Mouse (Mus musculus) megakaryocyte, embryonic 14.5 days (primary cell): ENCODE data around the gene Avil. TPM values are rescaled to one million over a fixed set of nuclear protein-coding genes. Genes with fewer than 3 reads are reported as not detected.

Source experiments
- H3K27me3 ChIP-seq: replicated peaks from 2 replicates; pipeline ENCODE3; 2012; ENCODE audit warnings: inconsistent platforms
- H3K36me3 ChIP-seq: replicated peaks from 2 replicates; pipeline ENCODE3; 2012; ENCODE audit warnings: low read length, inconsistent platforms, mixed read lengths
- H3K4me1 ChIP-seq: 2 replicates; pipeline ENCODE4 v1.6.1; 2012; ENCODE audit warnings: inconsistent platforms
- H3K4me3 ChIP-seq: replicated peaks from 2 replicates; pipeline ENCODE3; 2012; ENCODE audit warnings: moderate library complexity, mild to moderate bottlenecking, inconsistent platforms
- H3K9me3 ChIP-seq: 2 replicates; pipeline ENCODE4 v1.6.1; 2012; ENCODE audit warnings: inconsistent platforms
- FLI1 ChIP-seq: IDR thresholded peaks from 2 replicates; pipeline ENCODE4 v1.6.1; 2012; ENCODE audit warnings: low read length, inconsistent platforms, mixed read lengths
- GATA1 ChIP-seq: IDR thresholded peaks from 3 replicates; pipeline ENCODE4 v1.6.1; 2012; ENCODE audit warnings: mixed read lengths, low read length, inconsistent platforms, borderline replicate concordance
- polyA plus RNA-seq: library from polyadenylated mRNA; stranded (reverse); fragments of >175 nt; gene quantifications from 2 replicates; pipeline ENCODE4 v1.2.3, GENCODE M21; 2012; ENCODE audit warnings: low replicate concordance; ENCODE audit not compliant: insufficient read depth

Avil gene
- polyA plus RNA-seq: 0.70 TPM in 1 of 2 replicates, not detected in the other

DNA sequence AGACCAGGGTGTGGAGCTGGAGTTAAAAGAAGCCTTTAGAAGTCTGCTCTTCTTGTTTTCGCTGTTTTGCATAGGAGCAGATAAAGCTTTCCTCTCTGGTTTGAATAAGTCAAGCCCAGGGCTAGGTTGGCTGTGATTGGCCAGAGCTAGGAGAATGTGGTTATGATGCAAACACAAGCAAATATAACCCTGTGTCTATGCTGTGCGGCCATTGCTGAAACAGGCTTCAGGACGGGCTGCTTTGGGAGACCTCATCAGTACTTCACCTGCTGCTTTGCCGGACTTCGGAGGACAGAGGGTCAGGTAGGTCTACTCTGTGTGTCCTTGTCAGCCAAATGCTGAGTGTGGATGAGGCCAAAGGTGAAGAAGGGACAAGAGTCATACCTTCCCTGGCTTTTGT lies at the start of gene Avil:
Avil (plus strand) TSS at position 181 of the 400 bp plus-strand sequence.
- H3K36me3 ChIP-seq: peaks cover 45% of the 10 kb centered on the region
- H3K4me1 ChIP-seq: peaks cover 61% of the 10 kb centered on the region
- no peak within 1 kb of the TSS for H3K4me3 ChIP-seq
- TF ChIP-seq FLI1: no peak
- TF ChIP-seq GATA1: no peak
- H3K9me3 ChIP-seq: no peaks in the 10 kb centered on the region
- peaks cover 16% of the 10 kb centered on the region for H3K27me3 ChIP-seq

DNA sequence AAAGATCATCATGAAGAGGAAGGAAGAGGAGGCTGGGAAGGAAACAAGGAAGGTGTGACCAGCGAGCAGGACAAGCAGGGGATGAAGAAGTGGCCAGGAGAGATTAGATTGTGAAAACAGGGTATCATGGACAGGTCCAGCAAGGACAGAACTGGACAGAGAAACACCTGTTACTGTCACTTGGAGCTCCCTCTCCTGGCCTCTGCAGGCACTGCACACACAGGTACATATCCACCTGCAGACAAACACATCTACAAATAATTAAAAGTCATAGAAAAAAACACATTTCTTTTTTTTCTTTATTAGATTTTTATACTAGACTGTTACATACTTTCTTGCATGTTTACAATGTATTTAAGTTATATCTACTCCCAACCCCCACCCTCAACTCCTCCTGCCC lies 48.1 kb upstream of the Avil start:
- TF ChIP-seq GATA1: no peak
- no peak for TF ChIP-seq FLI1
- H3K4me3 ChIP-seq: no peak overlapping the region
- H3K9me3 ChIP-seq: peaks cover 4% of the 10 kb centered on the region
- peaks cover 24% of the 10 kb centered on the region for H3K27me3 ChIP-seq
- H3K36me3 ChIP-seq: no peaks in the 10 kb centered on the region
- peaks cover 2% of the 10 kb centered on the region for H3K4me1 ChIP-seq

DNA sequence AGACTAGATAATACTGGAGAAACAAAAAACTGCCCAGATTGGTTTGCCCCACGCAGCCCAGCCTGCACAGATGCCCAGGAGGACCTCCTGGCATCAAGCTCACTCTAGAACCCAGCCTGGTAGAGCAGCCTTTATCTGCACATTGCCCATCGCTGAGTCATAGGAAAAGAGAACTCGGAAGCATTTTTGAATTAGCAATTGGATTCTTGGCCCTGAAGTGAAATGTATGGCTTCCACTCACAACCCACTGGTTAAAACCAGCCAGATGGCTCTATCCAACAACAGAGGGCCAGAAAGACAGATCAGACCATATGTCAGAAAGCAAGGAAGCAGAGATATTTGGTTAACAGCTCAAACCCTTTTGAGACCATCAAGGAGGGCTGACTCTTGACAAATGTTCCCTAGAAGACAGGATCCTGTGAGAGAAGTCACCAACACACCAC lies 47.5 kb upstream of the Avil start:
- Histone ChIP-seq H3K27me3 (peaks cover 30% of the 10 kb centered on the region), H3K9me3 (peaks cover 4% of the 10 kb centered on the region), H3K4me3 (no peak overlapping the region), H3K36me3 (no peaks in the 10 kb centered on the region), H3K4me1 (peaks cover 6% of the 10 kb centered on the region)
- TF ChIP-seq GATA1: no peak
- no peak for TF ChIP-seq FLI1

DNA sequence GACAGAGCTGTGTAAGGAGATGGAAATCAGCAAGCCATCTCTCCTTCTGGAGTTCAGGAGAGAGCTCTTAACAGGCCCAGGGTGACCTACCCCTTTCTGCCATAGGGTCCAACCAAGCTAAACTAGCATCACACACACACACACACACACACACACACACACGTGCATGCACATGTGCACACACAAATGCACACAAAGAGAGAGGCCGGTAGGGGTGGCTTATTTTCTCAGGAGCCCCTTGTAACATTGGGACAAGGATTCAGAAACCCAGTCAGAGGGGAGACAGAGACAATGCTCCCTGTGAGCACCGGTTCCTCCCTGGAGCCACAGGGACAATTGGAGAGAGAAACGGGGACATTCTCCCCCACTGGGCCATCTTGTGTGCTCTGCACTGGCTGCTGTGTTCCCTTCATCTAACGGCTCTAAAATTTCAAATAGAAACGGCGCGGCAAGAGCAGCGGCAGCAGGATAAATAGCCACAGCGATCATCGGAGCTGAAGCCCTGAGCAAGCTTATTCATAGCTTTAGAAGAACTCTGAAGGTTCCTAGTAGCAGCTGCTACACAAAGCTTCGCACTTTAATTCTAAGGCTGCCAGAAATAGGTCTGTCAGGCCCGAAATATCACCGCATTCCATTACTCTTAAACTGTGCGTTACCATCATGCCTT lies 43.7 kb upstream of the Avil start:
- Histone ChIP-seq H3K36me3 (no peaks in the 10 kb centered on the region), H3K27me3 (peaks cover 47% of the 10 kb centered on the region), H3K4me1 (peaks cover 11% of the 10 kb centered on the region), H3K4me3 (no peak overlapping the region), H3K9me3 (peaks cover 10% of the 10 kb centered on the region)
- TF ChIP-seq FLI1: no peak
- TF ChIP-seq GATA1: no peak

DNA sequence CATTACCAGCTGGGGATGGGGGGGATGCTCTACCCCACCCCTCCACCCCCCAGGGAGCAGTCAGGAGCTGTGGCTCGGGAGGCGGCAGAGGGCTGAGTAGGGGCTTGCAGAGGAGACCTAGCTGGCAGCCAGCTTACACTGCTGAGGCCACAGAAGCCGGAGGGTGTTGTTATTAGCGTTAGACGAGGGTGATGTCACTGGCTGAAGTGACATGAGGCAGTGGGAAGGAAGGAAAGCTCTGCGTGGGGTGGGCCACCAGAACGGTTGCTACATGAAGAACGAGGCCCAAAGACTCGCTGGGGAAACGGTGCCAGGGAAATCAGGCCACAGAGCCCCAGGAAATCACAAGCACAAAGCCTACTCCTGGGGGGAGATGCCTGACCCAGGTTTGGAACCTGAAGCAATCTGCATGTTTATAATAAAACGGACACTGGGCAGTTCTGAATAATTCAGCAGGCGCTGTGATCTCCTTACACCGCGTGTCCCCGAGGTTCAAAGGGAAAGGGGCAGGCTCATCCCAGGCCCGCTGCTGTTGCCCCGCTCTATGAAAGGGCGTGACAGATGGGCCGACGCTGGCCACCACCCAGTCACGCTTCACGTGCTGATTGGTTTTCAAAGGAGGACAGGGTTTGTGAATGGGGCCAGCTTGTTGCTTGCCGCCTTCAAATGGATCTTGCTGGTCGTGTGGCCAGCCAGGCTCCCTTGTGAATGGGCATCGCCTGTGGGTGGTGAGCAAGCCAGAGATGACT lies 43.0 kb upstream of the Avil start:
- TF ChIP-seq GATA1 (no peak), FLI1 (no peak)
- peaks cover 53% of the 10 kb centered on the region for H3K27me3 ChIP-seq
- H3K36me3 ChIP-seq: no peaks in the 10 kb centered on the region
- no peak overlapping the region for H3K4me3 ChIP-seq
- peaks cover 7% of the 10 kb centered on the region for H3K9me3 ChIP-seq
- H3K4me1 ChIP-seq: peaks cover 15% of the 10 kb centered on the region

DNA sequence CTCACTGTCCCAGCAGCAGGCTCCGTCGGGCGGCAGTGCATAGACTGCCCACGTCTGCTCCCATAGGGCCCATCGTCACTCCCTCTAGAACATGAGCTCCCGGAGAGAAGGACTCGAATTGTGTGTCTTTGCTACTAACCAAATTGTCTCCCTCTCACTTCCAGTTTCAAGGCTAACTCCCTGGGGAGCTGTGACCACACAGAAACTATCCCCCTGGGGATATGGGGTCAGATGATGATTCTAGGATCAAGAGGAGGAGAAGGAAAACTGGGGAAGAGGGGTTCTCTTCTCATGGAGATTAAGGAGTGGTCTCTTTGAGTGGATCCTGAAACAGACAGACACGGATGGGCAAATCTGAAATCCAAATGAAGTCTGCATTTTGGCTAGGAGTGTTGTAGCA lies 40.0 kb upstream of the Avil start:
- Histone ChIP-seq H3K36me3 (no peaks in the 10 kb centered on the region), H3K27me3 (peaks cover 58% of the 10 kb centered on the region), H3K4me3 (no peak overlapping the region), H3K4me1 (peaks cover 15% of the 10 kb centered on the region), H3K9me3 (peaks cover 7% of the 10 kb centered on the region)
- TF ChIP-seq GATA1: no peak
- no peak for TF ChIP-seq FLI1

DNA sequence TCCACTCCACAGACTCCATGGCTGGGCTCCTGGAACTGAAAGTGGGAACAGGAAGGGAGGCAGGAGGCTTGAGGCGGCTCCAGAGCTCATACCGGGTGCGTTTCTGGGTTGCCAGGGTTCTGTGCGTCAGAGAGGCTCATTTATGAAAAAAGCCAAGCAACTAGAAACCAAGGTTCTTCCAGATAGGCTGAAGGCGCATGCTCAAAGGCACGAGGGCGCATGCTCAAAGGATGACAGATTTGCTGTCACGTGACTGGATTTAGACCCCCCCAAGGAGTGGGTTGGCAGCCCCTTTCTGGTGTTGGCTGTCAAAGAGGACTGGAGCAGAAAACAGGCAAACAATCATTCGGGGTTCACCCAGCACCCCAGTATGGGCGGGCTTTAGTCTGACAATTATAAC lies 38.8 kb upstream of the Avil start:
- Histone ChIP-seq H3K4me3 (no peak overlapping the region), H3K4me1 (peaks cover 20% of the 10 kb centered on the region), H3K9me3 (peaks cover 7% of the 10 kb centered on the region), H3K27me3 (peaks cover 49% of the 10 kb centered on the region), H3K36me3 (no peaks in the 10 kb centered on the region)
- TF ChIP-seq FLI1 (no peak), GATA1 (no peak)

DNA sequence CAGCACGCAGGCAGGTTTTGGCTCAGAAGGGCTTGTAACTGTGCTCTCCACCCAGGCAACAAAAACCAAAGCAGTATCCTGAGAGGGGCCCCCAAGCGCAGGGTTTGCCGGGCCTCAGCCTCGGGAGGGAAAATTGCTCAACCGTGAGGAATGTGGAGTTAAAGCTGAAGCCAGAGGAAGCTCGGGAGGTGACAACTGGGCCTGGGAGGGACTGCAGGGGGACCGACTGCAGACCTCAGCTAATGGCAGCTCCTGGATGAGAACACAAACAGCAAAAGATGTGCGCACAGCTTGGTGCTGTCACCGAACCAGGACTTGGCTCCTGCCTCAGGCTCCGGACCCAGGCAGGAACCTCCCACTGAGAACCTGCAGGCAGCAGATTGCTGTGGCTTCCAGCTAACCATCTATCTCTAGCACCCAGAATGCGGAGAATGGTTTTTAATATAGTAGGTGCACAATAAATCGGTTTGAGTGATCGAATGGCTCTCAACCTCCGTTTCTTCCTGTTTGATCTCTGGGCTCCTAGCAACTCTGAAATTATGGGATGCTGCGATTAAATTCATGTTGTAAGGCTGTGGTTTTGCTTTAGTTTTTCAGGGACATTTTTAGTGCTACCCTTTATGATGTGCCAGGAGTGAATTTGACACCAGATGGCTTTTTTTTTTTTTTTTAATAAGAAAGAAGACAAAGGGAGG lies 38.1 kb upstream of the Avil start:
- H3K27me3 ChIP-seq: peaks cover 43% of the 10 kb centered on the region
- H3K4me1 ChIP-seq: peaks cover 24% of the 10 kb centered on the region
- H3K9me3 ChIP-seq: peaks cover 7% of the 10 kb centered on the region
- H3K36me3 ChIP-seq: no peaks in the 10 kb centered on the region
- no peak for TF ChIP-seq GATA1
- no peak for TF ChIP-seq FLI1
- no peak overlapping the region for H3K4me3 ChIP-seq

DNA sequence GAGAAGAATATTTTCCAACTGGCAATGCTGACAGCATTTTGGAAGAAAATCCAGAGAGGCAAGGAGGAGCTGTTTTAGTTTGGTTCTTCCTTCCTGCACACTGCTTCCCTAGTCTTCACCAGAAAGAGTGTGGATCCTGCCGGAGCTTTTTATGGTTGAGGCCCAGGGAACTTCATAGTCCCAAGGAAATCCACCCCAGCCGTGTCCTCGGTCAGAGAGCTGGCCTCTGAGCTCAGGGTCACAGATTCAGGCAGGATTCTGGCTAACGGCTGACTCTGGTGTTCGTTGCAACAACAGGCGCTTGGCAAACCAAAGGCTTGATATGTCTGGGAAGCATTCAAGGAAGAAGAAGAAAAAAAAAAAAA lies 37.6 kb upstream of the Avil start:
- H3K4me1 ChIP-seq: peaks cover 21% of the 10 kb centered on the region
- TF ChIP-seq FLI1: no peak
- no peak for TF ChIP-seq GATA1
- no peaks in the 10 kb centered on the region for H3K36me3 ChIP-seq
- peaks cover 7% of the 10 kb centered on the region for H3K9me3 ChIP-seq
- no peak overlapping the region for H3K4me3 ChIP-seq
- peaks cover 38% of the 10 kb centered on the region for H3K27me3 ChIP-seq

DNA sequence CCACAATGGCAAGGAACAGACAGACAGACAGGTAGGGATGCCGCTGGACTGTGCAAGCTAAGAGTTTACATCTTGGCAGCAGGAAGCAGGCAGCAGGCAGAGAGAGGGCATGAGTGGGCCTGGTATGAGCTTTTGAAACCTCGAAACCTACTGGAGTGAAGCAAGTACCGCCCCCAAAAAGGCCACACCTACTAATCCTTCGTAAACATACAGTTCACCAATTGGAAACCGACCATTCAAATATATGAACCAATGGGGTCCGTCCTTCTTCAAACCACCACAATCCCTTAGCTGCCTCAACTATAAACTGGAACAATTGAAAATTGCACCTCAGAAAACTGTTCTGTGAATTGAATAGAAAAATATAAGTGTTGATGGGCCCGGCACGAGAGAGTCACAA lies 36.7 kb upstream of the Avil start:
- Histone ChIP-seq H3K36me3 (no peaks in the 10 kb centered on the region), H3K4me1 (peaks cover 21% of the 10 kb centered on the region), H3K27me3 (peaks cover 35% of the 10 kb centered on the region), H3K4me3 (no peak overlapping the region), H3K9me3 (peaks cover 7% of the 10 kb centered on the region)
- TF ChIP-seq FLI1: no peak
- TF ChIP-seq GATA1: no peak
